Mouse (Mus musculus) heart, embryonic 15.5 days (tissue): ENCODE measurements around the gene Dstyk. TPM values are rescaled to one million over a fixed set of nuclear protein-coding genes. Genes with fewer than 3 reads are reported as not detected.

ENCODE experiments used
- ATAC-seq: fragments of 200-750 bp; cut with Nextera tagmentation; replicated peaks from 2 replicates; pipeline ENCODE4 v1.8.0; 2017; ENCODE audit warnings: low read depth, moderate TSS enrichment; ENCODE audit not compliant: insufficient number of reproducible peaks, insufficient read depth, low FRiP score
- H3K27ac ChIP-seq: fragments of 300-500 bp; sonication (generic); 2 replicates; pipeline ENCODE4 v1.5.1; 2015; ENCODE audit warnings: mild to moderate bottlenecking, inconsistent platforms
- H3K27me3 ChIP-seq: fragments of 300-500 bp; sonication (generic); 2 replicates; pipeline ENCODE4 v1.6.1; 2015; ENCODE audit warnings: inconsistent platforms
- H3K36me3 ChIP-seq: fragments of 300-500 bp; sonication (generic); 2 replicates; pipeline ENCODE4 v1.6.1; 2015; ENCODE audit warnings: mild to moderate bottlenecking, inconsistent platforms
- H3K4me1 ChIP-seq: fragments of 300-500 bp; sonication (generic); replicated peaks from 2 replicates; pipeline ENCODE4 v1.6.1; 2015; ENCODE audit warnings: inconsistent platforms
- H3K4me2 ChIP-seq: fragments of 300-500 bp; sonication (generic); 2 replicates; pipeline ENCODE4 v1.6.1; 2015; ENCODE audit warnings: inconsistent platforms, mild to moderate bottlenecking, moderate library complexity
- H3K4me3 ChIP-seq: fragments of 300-500 bp; sonication (generic); 2 replicates; pipeline ENCODE4 v1.5.1; 2015; ENCODE audit warnings: mild to moderate bottlenecking, inconsistent platforms
- H3K9ac ChIP-seq: fragments of 300-500 bp; sonication (generic); 2 replicates; pipeline ENCODE4 v1.6.1; 2015; ENCODE audit warnings: mild to moderate bottlenecking, inconsistent platforms
- H3K9me3 ChIP-seq: fragments of 300-500 bp; sonication (generic); replicated peaks from 2 replicates; pipeline ENCODE4 v1.6.1; 2016; ENCODE audit warnings: inconsistent platforms
- WGBS: fragments of 180-500 bp; shearing (Covaris S2); methylation state at CpG from one replicate; pipeline ENCODE4 v1.1.7; 2015; ENCODE audit warnings: mixed read lengths; 5-methylcytosine and 5-hydroxymethylcytosine counted together
- polyA plus RNA-seq: library from polyadenylated mRNA; unstranded; fragments of >200 nt; fragmentation: Nextera tagmentation; extraction: Ambion mirVana; gene quantifications from 2 replicates; pipeline ENCODE4 v1.2.1, GENCODE M21; 2015

Gene Dstyk
- polyA plus RNA-seq, 1 experiment from 2014 or later: 9.2 TPM

DNA sequence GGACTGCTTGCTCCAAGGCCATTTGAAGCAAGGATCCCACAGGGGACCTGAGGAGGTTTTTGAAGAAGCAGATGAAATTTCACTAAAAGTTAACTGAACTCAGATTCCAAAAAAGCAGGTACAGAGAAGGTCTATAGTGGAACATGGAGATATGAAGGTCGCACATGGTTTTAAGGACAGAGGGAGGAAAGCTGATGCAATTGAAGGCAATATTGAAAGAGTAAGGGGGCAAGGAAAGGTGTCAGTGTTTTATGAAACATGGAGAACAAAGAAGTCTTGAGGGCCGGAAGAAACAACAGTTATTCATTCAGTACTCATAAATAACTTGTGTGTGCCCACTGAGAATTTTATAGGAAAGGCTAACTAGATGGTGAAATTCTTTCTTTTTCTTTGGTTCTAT is 64.3 kb downstream of the Dstyk start:
- no peaks in the 10 kb centered on the region for H3K9me3 ChIP-seq
- H3K4me2 ChIP-seq: no peak overlapping the region
- H3K27ac ChIP-seq: no peak overlapping the region
- 83% methylated on average over 2 of the region's 2 CpGs for WGBS
- ATAC-seq: no peak
- H3K36me3 ChIP-seq: peaks cover 11% of the 10 kb centered on the region
- no peaks in the 10 kb centered on the region for H3K27me3 ChIP-seq
- H3K4me1 ChIP-seq: peaks cover 13% of the 10 kb centered on the region
- H3K4me3 ChIP-seq: no peak overlapping the region
- no peak overlapping the region for H3K9ac ChIP-seq

DNA sequence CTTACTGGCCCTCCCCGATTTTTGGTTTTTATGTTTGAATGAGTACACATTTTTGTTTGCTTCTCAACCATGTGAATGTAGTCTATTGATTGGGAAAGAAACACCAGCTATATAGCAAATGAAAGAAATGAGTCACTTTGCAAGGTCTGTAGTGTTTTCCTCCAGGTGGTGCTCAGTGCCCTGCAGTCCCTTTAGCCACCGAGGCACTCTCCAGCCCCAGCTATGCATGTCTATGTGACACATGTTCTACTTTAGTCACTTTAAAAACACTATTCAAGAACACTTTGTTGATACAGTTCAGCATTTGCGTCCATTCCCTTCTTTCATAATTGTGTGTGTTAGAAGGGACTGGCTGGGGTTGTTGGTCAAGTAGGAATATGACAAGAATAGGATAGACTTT is 65.9 kb downstream of the Dstyk start:
- H3K4me2 ChIP-seq: no peak overlapping the region

DNA sequence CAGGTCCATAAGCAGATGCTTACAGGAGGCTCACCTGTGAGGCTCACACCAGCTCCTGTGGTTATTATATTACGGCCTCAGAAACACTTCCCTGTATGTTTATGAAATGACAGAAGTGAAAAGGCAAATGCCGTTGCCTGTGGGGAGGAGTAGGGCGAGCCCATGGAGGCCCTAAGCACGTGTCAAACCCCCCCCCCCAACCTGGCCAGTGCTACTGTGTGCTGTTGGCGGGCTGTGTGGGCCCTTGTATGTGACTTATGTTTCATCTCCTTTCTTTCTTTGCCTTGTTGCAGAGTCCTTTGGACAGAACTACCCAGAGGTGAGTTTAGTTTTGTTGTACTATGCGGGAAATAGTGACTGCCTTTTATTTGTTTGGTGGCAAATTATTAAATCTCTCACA is 66.4 kb downstream of the Dstyk start:
- no peaks in the 10 kb centered on the region for H3K9me3 ChIP-seq
- H3K27me3 ChIP-seq: no peaks in the 10 kb centered on the region
- ATAC-seq: no peak
- no peak overlapping the region for H3K4me3 ChIP-seq
- peaks cover 2% of the 10 kb centered on the region; the same call in 1 of the 2 replicates for H3K4me1 ChIP-seq
- H3K9ac ChIP-seq: no peak overlapping the region
- WGBS: 86% methylated on average over 6 of the region's 6 CpGs
- H3K4me2 ChIP-seq: no peak overlapping the region
- peaks cover 26% of the 10 kb centered on the region for H3K36me3 ChIP-seq
- no peak overlapping the region for H3K27ac ChIP-seq

More for the DNA sequence above, 65.9 kb downstream of the Dstyk start:
- H3K36me3 ChIP-seq: peaks cover 21% of the 10 kb centered on the region
- no peak for ATAC-seq
- no peaks in the 10 kb centered on the region for H3K27me3 ChIP-seq
- H3K9ac ChIP-seq: no peak overlapping the region
- WGBS: 81% methylated on average over 3 of the region's 3 CpGs
- peaks cover 8% of the 10 kb centered on the region for H3K4me1 ChIP-seq
- no peak overlapping the region for H3K27ac ChIP-seq
- no peaks in the 10 kb centered on the region for H3K9me3 ChIP-seq
- H3K4me3 ChIP-seq: no peak overlapping the region

DNA sequence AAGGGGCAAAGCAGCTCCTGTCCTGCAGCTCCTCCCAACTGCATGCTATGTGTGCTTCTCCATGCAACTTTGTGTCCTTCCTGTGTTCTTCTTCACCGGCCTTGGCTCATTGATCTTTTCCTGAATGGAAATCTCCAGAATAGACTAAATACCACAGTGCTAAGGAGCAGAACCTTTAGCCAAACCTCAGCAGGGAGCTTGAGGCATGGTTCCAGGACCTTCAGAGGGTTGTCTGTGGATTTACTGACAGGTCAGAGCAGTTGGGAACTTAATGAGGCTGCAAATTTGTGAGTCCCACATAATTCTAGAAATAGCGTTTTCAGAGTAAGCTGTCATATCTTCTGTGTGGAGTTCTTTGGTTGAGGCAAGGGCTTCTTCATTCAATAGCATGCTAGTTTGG is 83.2 kb downstream of the Dstyk start:
- no peaks in the 10 kb centered on the region for H3K9me3 ChIP-seq
- peaks cover 88% of the 10 kb centered on the region for H3K36me3 ChIP-seq
- no peak overlapping the region for H3K4me3 ChIP-seq
- H3K4me1 ChIP-seq: no peaks in the 10 kb centered on the region
- no peak overlapping the region for H3K4me2 ChIP-seq
- 88% methylated on average over 2 of the region's 2 CpGs for WGBS
- no peak overlapping the region for H3K9ac ChIP-seq
- no peak for ATAC-seq
- H3K27ac ChIP-seq: no peak overlapping the region
- H3K27me3 ChIP-seq: no peaks in the 10 kb centered on the region

DNA sequence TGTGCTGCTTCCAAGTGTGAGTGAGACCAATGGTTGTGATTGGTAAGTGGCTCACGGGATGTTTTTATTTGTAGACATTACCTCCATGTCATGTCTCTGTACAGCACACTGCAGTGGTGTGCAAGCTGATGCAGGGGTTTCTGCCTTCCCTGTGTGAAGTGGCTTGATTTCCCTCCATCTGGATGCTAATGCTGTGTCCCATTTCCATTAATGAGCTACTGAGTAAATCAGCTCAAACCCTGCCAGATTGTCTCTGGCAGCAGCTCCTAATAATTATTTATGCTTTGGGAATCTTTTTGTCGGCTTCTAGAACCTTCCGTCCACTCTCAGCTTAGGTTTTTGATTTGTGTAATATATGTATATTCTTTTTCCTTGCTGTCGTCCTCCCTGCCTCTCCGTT is 87.8 kb downstream of the Dstyk start:
- Histone ChIP-seq H3K9ac (no peak overlapping the region), H3K4me3 (no peak overlapping the region), H3K4me1 (no peaks in the 10 kb centered on the region), H3K36me3 (peaks cover 75% of the 10 kb centered on the region), H3K27ac (no peak overlapping the region), H3K4me2 (no peak overlapping the region), H3K27me3 (no peaks in the 10 kb centered on the region), H3K9me3 (no peaks in the 10 kb centered on the region)
- WGBS: 91% methylated on average over 5 of the region's 5 CpGs
- no peak for ATAC-seq

DNA sequence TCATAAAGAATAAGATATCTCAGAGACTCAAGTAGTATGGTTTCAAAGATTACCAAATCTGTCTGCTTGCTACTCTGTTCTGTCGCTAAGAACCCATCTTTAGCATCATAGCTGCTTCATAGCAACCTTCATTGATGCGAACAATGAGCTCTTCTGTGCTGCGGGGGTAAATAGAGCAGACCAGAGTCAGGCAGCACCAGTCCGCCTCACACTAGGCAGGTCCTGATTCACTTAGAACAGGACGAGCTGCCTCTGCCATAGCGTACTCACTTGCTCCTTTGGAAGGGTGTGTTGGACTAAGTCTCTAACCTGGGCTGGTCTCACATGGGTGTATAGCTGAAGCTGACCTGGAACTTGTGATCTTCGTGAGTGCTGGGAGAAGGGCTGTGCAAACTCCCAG is 88.7 kb downstream of the Dstyk start, which contains the start of gene Tmem81:
Gene Tmem81, plus strand, starts transcription at position 173 of the 400 bp plus-strand sequence.
- no peaks in the 10 kb centered on the region for H3K27me3 ChIP-seq
- 89% methylated on average over 7 of the region's 7 CpGs for WGBS
- H3K9ac ChIP-seq: no peak within 1 kb of the TSS
- no peaks in the 10 kb centered on the region for H3K9me3 ChIP-seq
- H3K4me2 ChIP-seq: no peak within 1 kb of the TSS
- no peak within 1 kb of the TSS for H3K27ac ChIP-seq
- no peak within 1 kb of the TSS for H3K4me3 ChIP-seq
- no peak for ATAC-seq
- peaks cover 66% of the 10 kb centered on the region for H3K36me3 ChIP-seq
- H3K4me1 ChIP-seq: no peaks in the 10 kb centered on the region

DNA sequence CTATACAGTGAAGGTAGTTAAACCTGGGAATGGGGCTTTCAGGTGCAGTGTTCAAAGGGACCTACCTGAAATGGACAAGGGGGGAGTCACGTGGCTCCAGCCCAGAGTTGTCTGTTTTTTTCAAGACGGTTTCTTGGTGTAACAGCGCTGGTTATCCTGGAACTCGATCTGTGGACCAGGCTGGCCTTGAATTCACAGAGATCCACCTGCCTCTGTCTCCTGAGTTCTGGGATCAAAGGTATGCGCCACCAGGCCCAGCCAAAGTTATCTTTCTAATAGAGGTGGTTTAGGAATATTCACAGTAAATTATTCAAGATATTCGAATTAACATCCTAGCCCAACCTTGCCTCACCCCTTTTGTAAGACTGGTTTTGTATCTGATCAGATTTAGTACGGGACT is 89.3 kb downstream of the Dstyk start:
- Histone ChIP-seq H3K4me1 (no peaks in the 10 kb centered on the region), H3K4me3 (no peak overlapping the region), H3K27ac (no peak overlapping the region), H3K27me3 (0 out of 2 replicates have a peak, but pooled peaks cover 3% of the 10 kb centered on the region), H3K36me3 (peaks cover 60% of the 10 kb centered on the region), H3K9ac (no peak overlapping the region), H3K4me2 (no peak overlapping the region), H3K9me3 (no peaks in the 10 kb centered on the region)
- no peak for ATAC-seq
- WGBS: 92% methylated on average over 7 of the region's 7 CpGs

DNA sequence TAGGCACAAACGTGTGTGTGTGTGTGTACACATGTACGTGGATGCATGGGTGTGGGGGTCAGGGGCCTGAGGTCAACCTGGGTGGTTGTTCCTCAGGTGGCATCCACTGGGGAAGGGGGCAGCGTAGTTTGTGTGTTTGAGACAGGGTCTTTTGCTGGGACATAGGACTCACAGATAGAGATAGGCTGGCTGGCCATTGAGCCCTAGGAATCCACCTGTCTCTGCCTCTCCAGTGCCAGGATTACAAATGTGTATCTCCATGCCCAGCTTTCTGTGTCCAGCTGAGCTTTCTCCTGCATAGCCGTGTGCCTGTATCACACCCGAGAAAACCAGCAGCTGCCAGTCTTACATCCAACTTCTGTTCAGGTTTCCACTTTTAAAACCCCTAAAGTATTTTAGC is 92.4 kb downstream of the Dstyk start:
- ATAC-seq: no peak
- no peaks in the 10 kb centered on the region for H3K9me3 ChIP-seq
- peaks cover 34% of the 10 kb centered on the region for H3K36me3 ChIP-seq
- no peak overlapping the region for H3K4me3 ChIP-seq
- no peaks in the 10 kb centered on the region for H3K4me1 ChIP-seq
- 80% methylated on average over 5 of the region's 5 CpGs for WGBS
- H3K4me2 ChIP-seq: no peak overlapping the region
- H3K27ac ChIP-seq: no peak overlapping the region
- H3K27me3 ChIP-seq: 0 out of 2 replicates have a peak, but pooled peaks cover 3% of the 10 kb centered on the region
- H3K9ac ChIP-seq: no peak overlapping the region

DNA sequence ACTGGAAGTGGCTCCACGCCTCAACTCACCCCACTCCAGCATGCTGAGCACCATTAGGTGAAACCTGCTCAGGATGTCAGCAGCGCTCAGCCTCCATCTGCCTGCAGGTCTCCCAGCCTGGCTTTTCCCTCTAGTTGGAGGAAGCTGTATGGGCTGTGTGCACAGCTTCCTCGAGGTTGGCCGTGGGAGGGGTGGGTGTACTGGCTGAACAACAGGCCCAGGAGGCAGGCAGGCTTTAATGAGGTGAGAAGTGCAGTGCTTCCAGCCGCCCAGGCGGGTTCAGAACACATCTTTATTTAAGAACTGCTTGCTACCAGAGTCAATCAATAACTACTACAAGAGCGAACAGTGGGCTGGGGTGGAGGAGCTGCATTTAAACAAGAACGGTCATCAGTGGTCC is 94.2 kb downstream of the Dstyk start:
- H3K9me3 ChIP-seq: no peaks in the 10 kb centered on the region
- H3K36me3 ChIP-seq: peaks cover 16% of the 10 kb centered on the region
- H3K4me2 ChIP-seq: no peak overlapping the region
- H3K4me3 ChIP-seq: no peak overlapping the region
- no peaks in the 10 kb centered on the region for H3K4me1 ChIP-seq
- 0 out of 2 replicates have a peak, but pooled peaks cover 3% of the 10 kb centered on the region for H3K27me3 ChIP-seq
- no peak for ATAC-seq
- H3K27ac ChIP-seq: no peak overlapping the region
- no peak overlapping the region for H3K9ac ChIP-seq
- 42% methylated on average over 8 of the region's 8 CpGs for WGBS

DNA sequence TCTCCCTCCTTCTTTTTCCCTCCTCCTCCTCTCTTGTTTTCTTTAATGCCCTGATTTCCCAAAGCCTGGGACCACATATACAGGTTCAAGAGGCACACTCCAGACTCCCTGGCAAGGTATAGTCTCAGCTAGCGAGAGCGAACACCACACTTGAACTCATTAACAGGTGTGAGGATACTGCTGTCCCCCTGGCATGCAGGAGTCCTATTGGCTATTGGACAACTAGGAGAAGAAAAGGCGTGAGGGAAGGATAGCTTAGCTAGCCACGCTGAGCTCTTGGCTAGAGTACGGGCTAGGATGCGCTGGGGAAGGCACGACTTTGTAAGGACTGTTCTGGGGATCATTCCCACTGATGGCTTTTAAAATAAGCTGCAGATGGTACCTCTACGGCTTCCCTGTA is 94.8 kb downstream of the Dstyk start:
- 65% methylated on average over 8 of the region's 8 CpGs for whole genome bisulfite sequencing
- peaks cover 10% of the 10 kb centered on the region for H3K36me3 ChIP-seq
- no peak overlapping the region for H3K9ac ChIP-seq
- H3K27ac ChIP-seq: no peak overlapping the region
- H3K4me1 ChIP-seq: no peaks in the 10 kb centered on the region
- no peaks in the 10 kb centered on the region for H3K9me3 ChIP-seq
- H3K27me3 ChIP-seq: 0 out of 2 replicates have a peak, but pooled peaks cover 3% of the 10 kb centered on the region
- ATAC-seq: no peak
- H3K4me3 ChIP-seq: no peak overlapping the region
- no peak overlapping the region for H3K4me2 ChIP-seq

DNA sequence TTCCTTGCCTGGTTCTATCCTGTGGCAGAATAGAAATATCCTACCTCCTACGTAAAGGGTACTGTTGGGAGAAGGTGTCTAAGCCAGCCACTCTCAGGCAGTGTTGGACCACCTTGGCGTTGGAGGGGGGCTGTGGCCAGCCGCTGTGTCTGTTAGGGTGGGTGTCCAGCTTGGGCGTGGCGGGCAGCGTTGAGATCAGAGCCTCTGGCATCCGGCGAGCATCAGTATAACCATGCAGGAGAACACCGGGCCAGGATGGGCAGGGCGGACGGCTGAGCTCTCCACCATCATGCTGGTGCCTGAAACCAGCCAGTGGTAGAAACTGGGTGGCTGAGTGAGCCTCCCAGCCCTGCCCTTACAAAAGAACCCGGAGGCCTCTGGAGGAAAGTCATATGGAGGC is 98.0 kb downstream of the Dstyk start:
- H3K4me1 ChIP-seq: no peaks in the 10 kb centered on the region
- no peak overlapping the region for H3K9ac ChIP-seq
- WGBS: 84% methylated on average over 12 of the region's 12 CpGs
- no peaks in the 10 kb centered on the region for H3K36me3 ChIP-seq
- no peak overlapping the region for H3K27ac ChIP-seq
- 0 out of 2 replicates have a peak, but pooled peaks cover 7% of the 10 kb centered on the region for H3K27me3 ChIP-seq
- ATAC-seq: no peak
- H3K4me3 ChIP-seq: no peak overlapping the region
- no peaks in the 10 kb centered on the region for H3K9me3 ChIP-seq
- no peak overlapping the region for H3K4me2 ChIP-seq
